Mouse (Mus musculus) cerebellum, adult 2 months (tissue): ENCODE measurements around the gene Moap1.

Source experiments
- CTCF ChIP-seq: fragments of 200-500 bp; IDR thresholded peaks from 2 replicates; pipeline ENCODE4 v1.5.1; 2011; ENCODE audit warnings: low read depth, mild to moderate bottlenecking, control low read depth, low read length, moderate library complexity, borderline replicate concordance; ENCODE audit not compliant: insufficient read depth
- POLR2A ChIP-seq: fragments of 200-500 bp; IDR thresholded peaks from 2 replicates; pipeline ENCODE4 v1.6.1; 2011; ENCODE audit warnings: low read length, control low read depth, borderline replicate concordance; ENCODE audit not compliant: insufficient read depth

- TF ChIP-seq CTCF (no peak), POLR2A (no peak)
Measured at GRCm38 (mm10) chr12:102758403-102758756, 14.9 kb upstream of the Moap1 start, which contains the start of gene Gm20604.
